8 mouse cellular contexts compared by ENCODE assay signal in the genomic region with DNA sequence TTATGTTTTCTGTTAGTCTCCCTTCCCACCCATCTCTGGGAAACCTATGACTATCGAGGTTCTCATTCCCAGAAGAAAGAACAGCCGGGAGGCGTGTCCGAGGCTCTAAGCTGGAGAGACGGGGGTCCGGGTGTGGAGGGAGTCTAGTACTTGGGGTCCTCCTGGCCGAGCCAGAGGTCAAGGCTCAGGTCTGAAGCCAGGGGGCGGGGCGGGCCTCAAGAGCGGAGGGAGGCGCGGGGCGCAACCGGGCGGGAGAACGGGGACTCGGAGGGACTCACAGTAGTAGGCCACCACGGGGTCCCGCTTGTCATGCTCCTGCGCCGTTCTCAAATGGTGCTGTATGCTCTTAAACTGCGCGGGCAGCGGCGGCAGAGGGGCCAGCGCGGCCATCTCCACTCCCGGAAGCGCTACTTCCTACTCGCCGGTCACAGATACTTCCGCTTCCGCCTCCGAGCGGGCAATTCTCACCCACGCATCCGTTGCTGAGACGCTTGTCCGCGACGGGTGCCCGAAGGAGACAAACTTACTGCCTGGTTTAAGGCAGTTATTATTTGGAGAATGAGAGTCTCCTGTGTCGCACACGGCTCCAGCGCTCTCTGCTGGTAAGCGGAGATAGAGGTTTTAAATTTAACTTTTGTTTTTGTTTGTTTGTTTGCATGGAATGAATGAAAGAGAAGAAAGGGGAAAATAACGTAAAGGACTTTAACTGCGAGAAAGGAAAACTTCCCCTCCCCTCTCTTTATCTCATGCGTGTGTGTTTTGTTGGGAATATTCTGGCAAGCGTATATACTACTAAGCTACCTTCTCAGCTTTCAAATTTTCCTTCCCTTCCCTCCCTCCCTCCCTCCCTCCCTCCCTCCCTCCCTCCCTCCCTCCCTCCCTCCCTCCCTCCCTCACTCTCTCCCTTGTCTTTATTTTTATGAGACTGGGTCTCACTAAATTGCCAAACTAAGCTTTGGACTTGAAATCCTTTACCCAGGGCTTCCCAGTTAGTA. TPM values are rescaled to one million over a fixed set of nuclear protein-coding genes. Genes with fewer than 3 reads are reported as not detected.
A peak's percentile ranks its signal among the peaks of the same experiment; 100 is the strongest.
DNase-seq lines count a peak whose midpoint lies in the region; ATAC-seq and TF ChIP-seq lines count a peak whose summit lies in the region.

TSS of gene Vta1 (minus strand) at position 489 of the 995 bp plus-strand sequence.
TSS of gene Nmbr (plus strand) at position 520 of the 995 bp plus-strand sequence.

- peak; percentile 91 for TF ChIP-seq RAD21 in CH12.LX (IDR thresholded peaks at IDR 0.05; ENCODE audit: low read depth, low read length)

- DNase-seq in CH12.LX (ENCODE audit: extremely low read depth): peak; percentile 94
- DNase-seq in c-Kit-positive CD71-positive TER-119-negative erythroid progenitor cells, embryonic 14.5 days (ENCODE audit: low read depth): peak; percentile 95
- DNase-seq in forebrain, embryonic 11.5 days (ENCODE audit: low spot score): peak; percentile 94
- peak; percentile 99 for DNase-seq in kidney, postnatal 36 days
- peak; percentile 98 for DNase-seq in telencephalon, adult 2 months (ENCODE audit: low read depth, low spot score)

- H3K4me1 ChIP-seq in CH12.LX (ENCODE audit: control insufficient read depth in 1 of 2, insufficient read depth in 2 of 2): peaks cover 0 to 13% of the 10 kb centered on the region in 2 experiments; a peak in 2 of 4 replicates
- H3K4me1 ChIP-seq in forebrain, embryonic 11.5 days (replicated peaks; ENCODE audit: control insufficient read depth, insufficient read depth, low read length): peaks cover 8% of the 10 kb centered on the region; the same call in 1 of the 2 replicates
- H3K4me1 ChIP-seq in heart, embryonic 16.5 days (ENCODE audit: control insufficient read depth, insufficient read depth, low read length): peaks cover 13% of the 10 kb centered on the region
- peaks cover 12% of the 10 kb centered on the region for H3K4me1 ChIP-seq in liver, embryonic 15.5 days (replicated peaks)
- peaks cover 13% of the 10 kb centered on the region for H3K4me1 ChIP-seq in neural tube, embryonic 12.5 days

- TF ChIP-seq POLR2A in CH12.LX (IDR thresholded peaks at IDR 0.05; ENCODE audit: low read depth, low read length): peak; percentile 72

- dilution Hi-C loops in CH12.LX (cut with MboI; ENCODE audit: extremely low pct_ligation_motif_present, extremely low pct_unique_long_range_greater_than_20kb, low sequenced_read_pairs): no loop called here

- in situ Hi-C loops in CH12.LX (cut with MboI; ENCODE audit: low pct_ligation_motif_present, low pct_unique_long_range_greater_than_20kb, low sequenced_read_pairs): loop anchor here (10.0 kb wide), 1 partner anchor 281 kb away; no protein-coding TSS in a partner anchor

- H3K27ac ChIP-seq in CH12.LX (ENCODE audit: insufficient read depth, low read depth): peak within 1 kb of the TSS; percentile 44; the same call in 1 of the 2 replicates
- peak within 1 kb of the TSS; percentile 59; the same call in 1 of the 2 replicates for H3K27ac ChIP-seq in forebrain, embryonic 11.5 days (ENCODE audit: low read depth, low read length)
- peak within 1 kb of the TSS; percentile 69 for H3K27ac ChIP-seq in heart, embryonic 16.5 days (ENCODE audit: low read length)
- H3K27ac ChIP-seq in liver, embryonic 15.5 days (replicated peaks): peak within 1 kb of the TSS; percentile 77
- peak within 1 kb of the TSS; percentile 74 for H3K27ac ChIP-seq in neural tube, embryonic 12.5 days

- peak within 1 kb of the TSS; percentile 83 to 92 (median 85) for H3K4me3 ChIP-seq in CH12.LX (replicated peaks in 1 of 3; ENCODE audit: low read depth in 2 of 3, low read length in 2 of 3, poor library complexity in 1 of 3)
- H3K4me3 ChIP-seq in forebrain, embryonic 11.5 days (ENCODE audit: low read depth, low read length): peak within 1 kb of the TSS; percentile 88
- peak within 1 kb of the TSS; percentile 97 for H3K4me3 ChIP-seq in heart, embryonic 16.5 days (ENCODE audit: low read length)
- peak within 1 kb of the TSS; percentile 91 for H3K4me3 ChIP-seq in liver, embryonic 15.5 days (replicated peaks)
- peak within 1 kb of the TSS; percentile 90 for H3K4me3 ChIP-seq in neural tube, embryonic 12.5 days

- no peaks in the 10 kb centered on the region for H3K9me3 ChIP-seq in CH12.LX (replicated peaks; ENCODE audit: low read length)
- no peaks in the 10 kb centered on the region for H3K9me3 ChIP-seq in forebrain, embryonic 11.5 days (ENCODE audit: control insufficient read depth, low read length)
- H3K9me3 ChIP-seq in heart, embryonic 16.5 days (replicated peaks; ENCODE audit: control insufficient read depth, low read length): no peaks in the 10 kb centered on the region
- H3K9me3 ChIP-seq in liver, embryonic 15.5 days (replicated peaks): no peaks in the 10 kb centered on the region
- no peaks in the 10 kb centered on the region for H3K9me3 ChIP-seq in neural tube, embryonic 12.5 days

- H3K27me3 ChIP-seq in CH12.LX (replicated peaks): no peaks in the 10 kb centered on the region
- H3K27me3 ChIP-seq in forebrain, embryonic 11.5 days (ENCODE audit: control insufficient read depth, insufficient read depth, low read length): no peaks in the 10 kb centered on the region
- H3K27me3 ChIP-seq in heart, embryonic 16.5 days (ENCODE audit: control insufficient read depth, insufficient read depth, low read length): no peaks in the 10 kb centered on the region
- H3K27me3 ChIP-seq in liver, embryonic 15.5 days: no peaks in the 10 kb centered on the region
- no peaks in the 10 kb centered on the region for H3K27me3 ChIP-seq in neural tube, embryonic 12.5 days (replicated peaks)

- ATAC-seq in forebrain, embryonic 11.5 days (replicated peaks; ENCODE audit: low FRiP score): peak; percentile 93
- ATAC-seq in heart, embryonic 16.5 days (replicated peaks; ENCODE audit: extremely low read depth, insufficient read depth, low FRiP score): peak; percentile 97
- peak; percentile 99 for ATAC-seq in liver, embryonic 15.5 days (ENCODE audit: insufficient read depth)
- ATAC-seq in neural tube, embryonic 12.5 days (ENCODE audit: low FRiP score, low read depth): peak; percentile 93

- TF ChIP-seq EP300 in CH12.LX (IDR thresholded peaks at IDR 0.05; ENCODE audit: low read length): no peak

- under 1% methylated on average over 49 of the region's 50 CpGs for WGBS in forebrain, embryonic 11.5 days
- WGBS in heart, embryonic 16.5 days: under 1% methylated on average over 48 of the region's 50 CpGs
- under 1% methylated on average over 50 of the region's 50 CpGs for WGBS in liver, embryonic 15.5 days (ENCODE audit: insufficient replicate concordance)
- WGBS in neural tube, embryonic 12.5 days: under 1% methylated on average over 50 of the region's 50 CpGs

- TF ChIP-seq CTCF in CH12.LX (conservative IDR thresholded peaks at IDR 0.05 in 1 of 2, IDR thresholded peaks at IDR 0.05 in 1 of 2; ENCODE audit: low read depth in 2 of 2, low read length in 2 of 2): peak in 1 of 2 experiments; percentile 91; a peak in 2 of 4 replicates

- H3K9ac ChIP-seq in CH12.LX (ENCODE audit: insufficient read depth, low read depth): peak within 1 kb of the TSS; percentile 94
- H3K9ac ChIP-seq in forebrain, embryonic 11.5 days (ENCODE audit: low read length): peak within 1 kb of the TSS; percentile 81
- peak within 1 kb of the TSS; percentile 91 for H3K9ac ChIP-seq in heart, embryonic 16.5 days (ENCODE audit: low read length)
- H3K9ac ChIP-seq in liver, embryonic 15.5 days: peak within 1 kb of the TSS; percentile 74
- H3K9ac ChIP-seq in neural tube, embryonic 12.5 days: peak within 1 kb of the TSS; percentile 81

- H3K79me2 ChIP-seq in CH12.LX (replicated peaks; ENCODE audit: control insufficient read depth, extremely low read depth, insufficient read depth, poor library complexity, severe bottlenecking): peaks cover 26% of the 10 kb centered on the region

- H3K36me3 ChIP-seq in CH12.LX (replicated peaks in 1 of 2; ENCODE audit: control insufficient read depth in 1 of 2, insufficient read depth in 1 of 2, low read length in 1 of 2): peaks cover 0 to 10% of the 10 kb centered on the region in 2 experiments
- no peaks in the 10 kb centered on the region for H3K36me3 ChIP-seq in forebrain, embryonic 11.5 days (ENCODE audit: control insufficient read depth, insufficient read depth, low read length)
- no peaks in the 10 kb centered on the region for H3K36me3 ChIP-seq in heart, embryonic 16.5 days (ENCODE audit: control insufficient read depth, insufficient read depth)
- H3K36me3 ChIP-seq in liver, embryonic 15.5 days (replicated peaks): no peaks in the 10 kb centered on the region
- H3K36me3 ChIP-seq in neural tube, embryonic 12.5 days: no peaks in the 10 kb centered on the region

- H3K4me2 ChIP-seq in CH12.LX (ENCODE audit: insufficient read depth, low read depth, poor library complexity, severe bottlenecking): peak within 1 kb of the TSS; percentile 98
- H3K4me2 ChIP-seq in forebrain, embryonic 11.5 days (ENCODE audit: low read depth, low read length, severe bottlenecking): peak within 1 kb of the TSS; percentile 61
- peak within 1 kb of the TSS; percentile 79 for H3K4me2 ChIP-seq in heart, embryonic 16.5 days (ENCODE audit: low read depth, low read length)
- H3K4me2 ChIP-seq in liver, embryonic 15.5 days: peak within 1 kb of the TSS; percentile 65
- peak within 1 kb of the TSS; percentile 71 for H3K4me2 ChIP-seq in neural tube, embryonic 12.5 days (replicated peaks)

TF ChIP-seq in CH12.LX, 34 proteins besides CTCF, POLR2A, EP300 and RAD21 (continues in another document):
- TF ChIP-seq ZKSCAN1 (IDR thresholded peaks at IDR 0.05; ENCODE audit: borderline replicate concordance, low read depth, low read length): no peak
- peak; percentile 95 for TF ChIP-seq SIN3A (IDR thresholded peaks at IDR 0.05; ENCODE audit: low read length)

RNA-seq across cellular contexts. Expression of gene Vta1, which starts in this region (rescaled TPM):
- 49.8 and 50.0 TPM in 2 replicates for total RNA-seq in CH12.LX (2012; rRNA removed)
- total RNA-seq in CH12.LX (2014; rRNA removed): 82.1 and 97.9 TPM in 2 replicates
- polyA plus RNA-seq in CH12.LX (2012; ENCODE audit: insufficient read length, low read depth): 79.6 and 91.7 TPM in 2 replicates
- polyA plus RNA-seq in forebrain, embryonic 11.5 days (2014; fragmentation: Nextera tagmentation; extraction: Ambion mirVana): 139 and 157 TPM in 2 replicates
- 69.9 and 83.0 TPM in 2 replicates for polyA plus RNA-seq in heart, embryonic 16.5 days (2015; fragmentation: Nextera tagmentation; extraction: Ambion mirVana)
- 33.4 and 37.9 TPM in 2 replicates for polyA plus RNA-seq in liver, embryonic 15.5 days (2015; fragmentation: Nextera tagmentation; extraction: Ambion mirVana)
- polyA plus RNA-seq in neural tube, embryonic 12.5 days (2016; fragmentation: Nextera tagmentation; extraction: Ambion mirVana): 193 and 213 TPM in 2 replicates

RNA-seq across cellular contexts. Expression of gene Nmbr, which starts in this region (rescaled TPM):
- 0.25 TPM in 1 of 2 replicates, not detected in the other for total RNA-seq in CH12.LX (2012; rRNA removed)
- 0.36 and 0.58 TPM in 2 replicates for total RNA-seq in CH12.LX (2014; rRNA removed)
- polyA plus RNA-seq in CH12.LX (2012; ENCODE audit: insufficient read length, low read depth): 0.26 TPM in 1 of 2 replicates, not detected in the other
- 0.87 TPM in 1 of 2 replicates, not detected in the other for polyA plus RNA-seq in forebrain, embryonic 11.5 days (2014; fragmentation: Nextera tagmentation; extraction: Ambion mirVana)
- polyA plus RNA-seq in heart, embryonic 16.5 days (2015; fragmentation: Nextera tagmentation; extraction: Ambion mirVana): 0.26 TPM in 1 of 2 replicates, not detected in the other
- polyA plus RNA-seq in liver, embryonic 15.5 days (2015; fragmentation: Nextera tagmentation; extraction: Ambion mirVana): 0.15 TPM in 1 of 2 replicates, not detected in the other
- 0.30 and 0.40 TPM in 2 replicates for polyA plus RNA-seq in neural tube, embryonic 12.5 days (2016; fragmentation: Nextera tagmentation; extraction: Ambion mirVana)

Comparison
In these comparisons a context has a peak if more than half of its experiments do, and no peak if none do; other contexts are left out.
1. Peak in every context shown above with its lines: DNase-seq, ATAC-seq, H3K4me3 ChIP-seq and H3K27ac ChIP-seq.